Mouse (Mus musculus): ENCODE data around the gene Parvb. TPM values are rescaled to one million over a fixed set of nuclear protein-coding genes. Genes with fewer than 3 reads are reported as not detected.
A peak's percentile ranks its signal among the peaks of the same experiment; 100 is the strongest.

The Parvb gene
- total and polyA plus RNA-seq, 2 experiments from 2014 or later, result 10.8 to 26.1 TPM

GRCm38 (mm10) chr15:84235646-84236045 lies 3.8 kb downstream of the Parvb start:
- TF ChIP-seq EP300 (IDR thresholded peaks at IDR 0.05; ENCODE audit: low read depth) (no peak), CTCF (IDR thresholded peaks at IDR 0.05; ENCODE audit: low read depth) (no peak)
- Histone ChIP-seq H3K27me3 (ENCODE audit: control insufficient read depth, insufficient read depth, low read length) (no peaks in the 10 kb centered on the region), H3K27ac (ENCODE audit: low read depth) (peak overlapping the region; percentile 79), H3K36me3 (replicated peaks; ENCODE audit: control insufficient read depth, insufficient read depth, low read length) (no peaks in the 10 kb centered on the region), H3K4me1 (ENCODE audit: control insufficient read depth, insufficient read depth) (peaks cover 34% of the 10 kb centered on the region), H3K4me3 (ENCODE audit: low read depth, low read length) (no peak overlapping the region), H3K9ac (replicated peaks; ENCODE audit: low read depth, low read length) (no peak overlapping the region), H3K4me2 (ENCODE audit: low read depth, low read length) (0 out of 2 replicates have a peak overlapping the region, but pooled peaks have one; percentile 1), H3K9me3 (replicated peaks; ENCODE audit: control insufficient read depth, low read length) (no peaks in the 10 kb centered on the region)
- DNase-seq (ENCODE audit: low spot score) (peak; percentile 68), ATAC-seq (ENCODE audit: insufficient read depth, low read depth) (peak; percentile 67)
- 66% methylated on average over 7 of the region's 7 CpGs for WGBS

GRCm38 (mm10) chr15:84238552-84238951 lies 6.7 kb downstream of the Parvb start:
- WGBS, result 66% methylated on average over 15 of the region's 15 CpGs
- Histone ChIP-seq H3K4me2 (ENCODE audit: low read depth, low read length) (no peak overlapping the region), H3K9me3 (replicated peaks; ENCODE audit: control insufficient read depth, low read length) (no peaks in the 10 kb centered on the region)

GRCm38 (mm10) chr15:84238991-84239401 lies 7.2 kb downstream of the Parvb start:
- H3K27me3 ChIP-seq (ENCODE audit: control insufficient read depth, insufficient read depth, low read length), result no peaks in the 10 kb centered on the region
- H3K4me3 ChIP-seq (ENCODE audit: low read depth, low read length), result no peak overlapping the region
- no peak overlapping the region for H3K27ac ChIP-seq (ENCODE audit: low read depth)
- no peak overlapping the region for H3K9ac ChIP-seq (replicated peaks; ENCODE audit: low read depth, low read length)
- DNase-seq (ENCODE audit: low spot score) (no peak), ATAC-seq (ENCODE audit: insufficient read depth, low read depth) (no peak)
- no peaks in the 10 kb centered on the region for H3K9me3 ChIP-seq (replicated peaks; ENCODE audit: control insufficient read depth, low read length)
- TF ChIP-seq CTCF (IDR thresholded peaks at IDR 0.05; ENCODE audit: low read depth) (no peak), EP300 (IDR thresholded peaks at IDR 0.05; ENCODE audit: low read depth) (no peak)
- peaks cover 9% of the 10 kb centered on the region; the same call in 1 of the 2 replicates for H3K36me3 ChIP-seq (replicated peaks; ENCODE audit: control insufficient read depth, insufficient read depth, low read length)
- no peak overlapping the region for H3K4me2 ChIP-seq (ENCODE audit: low read depth, low read length)
- 19% methylated on average over 16 of the region's 16 CpGs for WGBS
- peaks cover 19% of the 10 kb centered on the region for H3K4me1 ChIP-seq (ENCODE audit: control insufficient read depth, insufficient read depth)

More at GRCm38 (mm10) chr15:84238552-84238951, 6.7 kb downstream of the Parvb start:
- H3K4me3 ChIP-seq (ENCODE audit: low read depth, low read length), result no peak overlapping the region
- no peak for TF ChIP-seq CTCF (IDR thresholded peaks at IDR 0.05; ENCODE audit: low read depth)
- TF ChIP-seq EP300 (IDR thresholded peaks at IDR 0.05; ENCODE audit: low read depth), result no peak
- H3K36me3 ChIP-seq (replicated peaks; ENCODE audit: control insufficient read depth, insufficient read depth, low read length), result peaks cover 6% of the 10 kb centered on the region; the same call in 1 of the 2 replicates
- ATAC-seq (ENCODE audit: insufficient read depth, low read depth) (no peak), DNase-seq (ENCODE audit: low spot score) (no peak)
- H3K9ac ChIP-seq (replicated peaks; ENCODE audit: low read depth, low read length), result no peak overlapping the region
- H3K27ac ChIP-seq (ENCODE audit: low read depth), result no peak overlapping the region
- no peaks in the 10 kb centered on the region for H3K27me3 ChIP-seq (ENCODE audit: control insufficient read depth, insufficient read depth, low read length)
- peaks cover 18% of the 10 kb centered on the region for H3K4me1 ChIP-seq (ENCODE audit: control insufficient read depth, insufficient read depth)

GRCm38 (mm10) chr15:84241520-84241919 lies 9.7 kb downstream of the Parvb start:
- no peak for ATAC-seq (ENCODE audit: insufficient read depth, low read depth)

GRCm38 (mm10) chr15:84245104-84245503 lies 13.3 kb downstream of the Parvb start:
- TF ChIP-seq EP300 (IDR thresholded peaks at IDR 0.05; ENCODE audit: low read depth), result no peak
- no peak for TF ChIP-seq CTCF (IDR thresholded peaks at IDR 0.05; ENCODE audit: low read depth)
- Histone ChIP-seq H3K9ac (replicated peaks; ENCODE audit: low read depth, low read length) (no peak overlapping the region), H3K4me3 (ENCODE audit: low read depth, low read length) (no peak overlapping the region), H3K4me1 (ENCODE audit: control insufficient read depth, insufficient read depth) (peaks cover 15% of the 10 kb centered on the region), H3K27ac (ENCODE audit: low read depth) (peak overlapping the region; percentile 81), H3K36me3 (replicated peaks; ENCODE audit: control insufficient read depth, insufficient read depth, low read length) (peaks cover 9% of the 10 kb centered on the region; the same call in 1 of the 2 replicates), H3K27me3 (ENCODE audit: control insufficient read depth, insufficient read depth, low read length) (no peaks in the 10 kb centered on the region), H3K9me3 (replicated peaks; ENCODE audit: control insufficient read depth, low read length) (no peaks in the 10 kb centered on the region), H3K4me2 (ENCODE audit: low read depth, low read length) (peak overlapping the region; percentile 10; the same call in 1 of the 2 replicates)
- WGBS, result 48% methylated on average over 7 of the region's 7 CpGs
- peak; percentile 66 for DNase-seq (ENCODE audit: low spot score)
- peak; percentile 78 for ATAC-seq (ENCODE audit: insufficient read depth, low read depth)

More at GRCm38 (mm10) chr15:84241520-84241919, 9.7 kb downstream of the Parvb start:
- TF ChIP-seq CTCF (IDR thresholded peaks at IDR 0.05; ENCODE audit: low read depth) (no peak), EP300 (IDR thresholded peaks at IDR 0.05; ENCODE audit: low read depth) (no peak)
- no peak overlapping the region for H3K9ac ChIP-seq (replicated peaks; ENCODE audit: low read depth, low read length)
- no peak for DNase-seq (ENCODE audit: low spot score)
- no peaks in the 10 kb centered on the region for H3K9me3 ChIP-seq (replicated peaks; ENCODE audit: control insufficient read depth, low read length)
- H3K27me3 ChIP-seq (ENCODE audit: control insufficient read depth, insufficient read depth, low read length), result no peaks in the 10 kb centered on the region
- H3K4me3 ChIP-seq (ENCODE audit: low read depth, low read length), result no peak overlapping the region
- 37% methylated on average over 7 of the region's 7 CpGs for WGBS
- H3K36me3 ChIP-seq (replicated peaks; ENCODE audit: control insufficient read depth, insufficient read depth, low read length), result peaks cover 9% of the 10 kb centered on the region; the same call in 1 of the 2 replicates
- peaks cover 27% of the 10 kb centered on the region for H3K4me1 ChIP-seq (ENCODE audit: control insufficient read depth, insufficient read depth)
- no peak overlapping the region for H3K4me2 ChIP-seq (ENCODE audit: low read depth, low read length)
- H3K27ac ChIP-seq (ENCODE audit: low read depth), result no peak overlapping the region

- peaks cover 19% of the 10 kb centered on the region for H3K4me1 ChIP-seq (ENCODE audit: control insufficient read depth, insufficient read depth)
- no peaks in the 10 kb centered on the region for H3K27me3 ChIP-seq (ENCODE audit: control insufficient read depth, insufficient read depth, low read length)
- 87% methylated on average over 6 of the region's 6 CpGs for WGBS
- H3K9me3 ChIP-seq (replicated peaks; ENCODE audit: control insufficient read depth, low read length), result no peaks in the 10 kb centered on the region
- ATAC-seq (ENCODE audit: insufficient read depth, low read depth) (no peak), DNase-seq (ENCODE audit: low spot score) (no peak)
- peaks cover 9% of the 10 kb centered on the region; the same call in 1 of the 2 replicates for H3K36me3 ChIP-seq (replicated peaks; ENCODE audit: control insufficient read depth, insufficient read depth, low read length)
- H3K4me2 ChIP-seq (ENCODE audit: low read depth, low read length), result no peak overlapping the region
- 0 out of 2 replicates have a peak overlapping the region, but pooled peaks have one; percentile 0 for H3K27ac ChIP-seq (ENCODE audit: low read depth)
- H3K4me3 ChIP-seq (ENCODE audit: low read depth, low read length), result no peak overlapping the region
- no peak for TF ChIP-seq CTCF (IDR thresholded peaks at IDR 0.05; ENCODE audit: low read depth)
- no peak for TF ChIP-seq EP300 (IDR thresholded peaks at IDR 0.05; ENCODE audit: low read depth)
- no peak overlapping the region for H3K9ac ChIP-seq (replicated peaks; ENCODE audit: low read depth, low read length)
Observed at GRCm38 (mm10) chr15:84246195-84246594, 14.4 kb downstream of the Parvb start.

Measured in heart, postnatal 0 days (tissue).